Mouse (Mus musculus) regulatory T cell (primary cell): ENCODE results near the gene Gm3636.
"Not testable (repeated sequence)": the region's sequence is repeated elsewhere in the genome, so short reads cannot be mapped to it uniquely, and the experiment has no call there.

Experiments used
- in situ Hi-C: fragments of 300-600 bp; cut with MboI, MseI; formaldehyde crosslinking; loops from one replicate; pipeline ENCODE4 v1.15.1; 2025; ENCODE audit warnings: high pct_unique_total_duplicates

Gene Gm3636

DNA sequence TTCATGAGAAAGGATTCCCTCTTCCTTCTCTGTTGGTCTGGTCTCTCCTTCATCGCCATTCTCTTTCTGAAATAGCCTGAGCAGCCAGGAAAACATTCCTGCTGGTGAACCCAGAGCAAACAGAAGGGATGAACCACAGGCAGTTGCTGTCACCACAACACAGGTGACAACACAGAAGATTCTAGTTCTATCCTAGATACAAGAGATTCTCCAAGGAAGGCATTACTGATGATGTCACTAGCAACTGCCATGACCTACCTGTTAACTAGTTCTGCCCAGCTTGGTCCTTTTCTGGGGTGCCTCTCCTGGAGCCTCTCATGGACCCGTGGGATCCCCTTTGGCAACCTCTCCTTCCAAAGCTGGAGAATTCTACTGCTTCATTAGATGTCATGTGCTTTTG, at the start of gene Gm3636:
TSS of gene Gm3636 (minus strand) at position 101 of the 400 bp plus-strand sequence.
- in situ Hi-C loops = not testable (repeated sequence)

GRCm38 (mm10) chr14:6774311-6774710, 32.2 kb upstream of the Gm3636 start, which contains the start of gene Gm8362:
Gm8362 (minus strand) TSS chr14:6774411.
- in situ Hi-C loops = not testable (repeated sequence)

GRCm38 (mm10) chr14:6757231-6757536, 15.1 kb upstream of the Gm3636 start:
- in situ Hi-C loops = not testable (repeated sequence)

- in situ Hi-C loops = not testable (repeated sequence)
These were observed 14.5 kb upstream of the Gm3636 start for GRCm38 (mm10) chr14:6756384-6757230.

- in situ Hi-C loops = not testable (repeated sequence)
These were observed 22.0 kb downstream of the Gm3636 start, which contains the start of gene Gm8050 for GRCm38 (mm10) chr14:6720151-6720550. Gm8050 (minus strand) TSS chr14:6720251.
